Mouse (Mus musculus): ENCODE data around the gene Lbhd2. TPM values are rescaled to one million over a fixed set of nuclear protein-coding genes. Genes with fewer than 3 reads are reported as not detected.

Gene Lbhd2
- polyA plus RNA-seq, 1 experiment from 2014 or later, result 0.72 TPM

DNA sequence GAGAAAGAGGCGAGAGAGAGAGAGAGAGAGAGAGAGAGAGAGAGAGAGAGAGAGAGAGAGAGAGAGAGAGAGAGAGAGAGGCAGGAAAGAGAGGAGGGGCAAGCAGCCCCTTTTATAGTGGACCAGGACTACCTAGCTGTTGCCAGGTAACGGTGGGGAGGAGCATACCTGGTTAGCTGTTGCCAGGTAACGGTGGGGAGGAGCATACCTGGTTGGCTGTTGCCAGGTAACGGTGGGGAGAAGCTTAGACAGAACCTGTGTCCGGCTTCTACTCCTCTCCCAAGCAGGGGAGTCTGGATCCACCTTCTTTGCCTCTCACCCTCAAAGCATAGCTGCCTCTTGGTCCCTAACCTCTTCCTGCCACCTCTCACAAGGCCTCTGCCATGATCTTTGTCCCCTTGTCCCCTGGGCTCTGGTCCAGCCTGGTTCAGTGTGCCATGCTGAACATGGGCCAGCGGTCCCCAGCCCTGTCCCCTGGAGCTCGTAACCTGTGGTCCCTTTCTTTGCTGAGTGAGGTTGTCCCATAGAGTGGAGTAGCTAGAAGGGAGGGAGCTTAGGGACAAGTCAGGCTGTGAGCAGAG is 27.6 kb downstream of the Lbhd2 start:
- 24% methylated on average over 6 of the region's 7 CpGs for WGBS
- no peak overlapping the region for H3K9ac ChIP-seq
- peak; percentile 80 for ATAC-seq (ENCODE audit: low FRiP score)
- H3K9me3 ChIP-seq (ENCODE audit: control insufficient read depth, low read length), result no peaks in the 10 kb centered on the region
- H3K27me3 ChIP-seq (ENCODE audit: control insufficient read depth, insufficient read depth, low read length), result peaks cover 32% of the 10 kb centered on the region
- peak overlapping the region; percentile 67; the same call in 1 of the 2 replicates for H3K27ac ChIP-seq
- no peak overlapping the region for H3K4me3 ChIP-seq (replicated peaks; ENCODE audit: low read length)
- peak; percentile 55 for DNase-seq (ENCODE audit: low spot score)
- 0 out of 2 replicates have a peak overlapping the region, but pooled peaks have one; percentile 21 for H3K4me2 ChIP-seq (replicated peaks)
- no peaks in the 10 kb centered on the region for H3K36me3 ChIP-seq (replicated peaks; ENCODE audit: control insufficient read depth, insufficient read depth)
- peaks cover 21% of the 10 kb centered on the region; the same call in 1 of the 2 replicates for H3K4me1 ChIP-seq (replicated peaks; ENCODE audit: control insufficient read depth, insufficient read depth, low read length)

DNA sequence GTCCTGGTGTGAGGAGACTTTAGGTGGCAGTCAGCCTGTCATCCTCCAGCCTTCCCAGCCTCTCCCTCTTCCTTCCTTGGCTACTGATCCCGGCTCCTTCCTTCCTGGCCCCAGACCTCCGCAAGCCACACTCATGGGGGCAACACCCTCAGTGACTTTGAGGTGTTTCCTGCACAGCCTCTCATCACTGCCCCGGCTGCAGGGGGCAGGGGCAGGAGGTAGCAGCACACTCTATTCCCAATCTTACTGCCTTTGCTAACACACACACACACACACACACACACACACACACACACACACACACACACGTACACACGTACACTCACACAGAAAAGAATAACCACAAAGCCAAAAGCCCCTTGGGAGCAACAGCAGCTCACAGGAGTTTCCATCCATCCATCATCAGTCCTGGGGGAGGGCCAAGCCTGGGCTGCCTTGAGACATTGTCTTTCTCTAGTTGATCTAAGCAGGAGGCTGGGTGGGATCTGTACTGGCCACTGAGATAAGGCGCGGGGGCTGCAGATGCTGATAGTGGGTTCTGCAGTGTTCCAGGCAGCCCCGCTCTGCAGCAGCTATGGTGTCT is 28.2 kb downstream of the Lbhd2 start:
- H3K9me3 ChIP-seq (ENCODE audit: control insufficient read depth, low read length), result no peaks in the 10 kb centered on the region
- H3K27ac ChIP-seq, result peak overlapping the region; percentile 67; the same call in 1 of the 2 replicates
- H3K4me3 ChIP-seq (replicated peaks; ENCODE audit: low read length), result no peak overlapping the region
- no peak overlapping the region for H3K9ac ChIP-seq
- peaks cover 15% of the 10 kb centered on the region; the same call in 1 of the 2 replicates for H3K4me1 ChIP-seq (replicated peaks; ENCODE audit: control insufficient read depth, insufficient read depth, low read length)
- H3K27me3 ChIP-seq (ENCODE audit: control insufficient read depth, insufficient read depth, low read length), result peaks cover 29% of the 10 kb centered on the region
- no peaks in the 10 kb centered on the region for H3K36me3 ChIP-seq (replicated peaks; ENCODE audit: control insufficient read depth, insufficient read depth)
- no peak overlapping the region for H3K4me2 ChIP-seq (replicated peaks)
- WGBS, result 43% methylated on average over 8 of the region's 8 CpGs
- ATAC-seq (ENCODE audit: low FRiP score) (no peak), DNase-seq (ENCODE audit: low spot score) (no peak)

DNA sequence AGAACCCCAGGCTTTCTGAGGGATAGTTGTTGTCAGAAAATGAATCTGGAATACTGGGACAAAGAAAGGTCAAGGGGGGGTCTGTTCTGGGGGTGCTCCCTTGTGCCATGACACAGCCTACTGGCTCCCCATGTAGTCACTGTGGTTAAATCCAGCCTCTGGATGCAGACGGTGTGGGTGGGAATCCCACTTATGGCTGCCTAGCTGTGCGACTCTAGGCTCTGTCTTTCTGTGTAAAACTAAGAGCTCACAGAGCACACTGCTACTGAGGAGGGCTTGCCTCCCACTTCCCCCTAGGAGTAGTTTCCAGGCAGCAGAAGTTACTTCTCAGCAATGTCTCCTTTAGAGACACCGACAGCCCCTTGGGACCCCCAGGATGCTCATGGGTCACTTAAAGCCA is 29.6 kb downstream of the Lbhd2 start:
- Histone ChIP-seq H3K27ac (no peak overlapping the region), H3K36me3 (replicated peaks; ENCODE audit: control insufficient read depth, insufficient read depth) (no peaks in the 10 kb centered on the region), H3K4me2 (replicated peaks) (no peak overlapping the region), H3K4me3 (replicated peaks; ENCODE audit: low read length) (no peak overlapping the region), H3K9ac (no peak overlapping the region), H3K9me3 (ENCODE audit: control insufficient read depth, low read length) (no peaks in the 10 kb centered on the region), H3K4me1 (replicated peaks; ENCODE audit: control insufficient read depth, insufficient read depth, low read length) (peaks cover 12% of the 10 kb centered on the region; the same call in 1 of the 2 replicates), H3K27me3 (ENCODE audit: control insufficient read depth, insufficient read depth, low read length) (peaks cover 16% of the 10 kb centered on the region)
- DNase-seq (ENCODE audit: low spot score) (no peak), ATAC-seq (ENCODE audit: low FRiP score) (no peak)
- WGBS, result 89% methylated on average over 3 of the region's 3 CpGs

DNA sequence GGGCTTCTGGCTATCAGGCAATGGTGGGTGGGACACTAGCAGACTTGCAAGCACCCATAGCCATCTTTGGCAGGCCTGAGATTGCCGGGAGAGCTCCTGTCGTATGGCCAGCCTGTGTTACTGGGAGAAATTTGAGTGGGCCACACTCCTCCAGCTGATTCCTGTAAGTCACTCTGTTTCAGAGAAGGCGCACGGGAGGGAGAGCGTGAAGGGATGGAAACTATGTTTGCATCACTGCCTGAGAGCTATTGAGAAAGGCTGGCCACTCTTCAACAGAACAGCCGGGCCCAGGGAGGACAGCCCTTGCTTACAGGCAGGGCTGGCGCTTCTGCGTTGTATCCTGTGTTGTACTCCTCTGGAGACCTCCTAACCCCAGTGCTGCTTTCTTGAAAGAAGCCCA is 30.0 kb downstream of the Lbhd2 start:
- no peak overlapping the region for H3K9ac ChIP-seq
- H3K4me1 ChIP-seq (replicated peaks; ENCODE audit: control insufficient read depth, insufficient read depth, low read length), result peaks cover 12% of the 10 kb centered on the region; the same call in 1 of the 2 replicates
- H3K36me3 ChIP-seq (replicated peaks; ENCODE audit: control insufficient read depth, insufficient read depth), result no peaks in the 10 kb centered on the region
- ATAC-seq (ENCODE audit: low FRiP score) (no peak), DNase-seq (ENCODE audit: low spot score) (no peak)
- H3K4me3 ChIP-seq (replicated peaks; ENCODE audit: low read length), result no peak overlapping the region
- WGBS, result 75% methylated on average over 8 of the region's 8 CpGs
- no peak overlapping the region for H3K4me2 ChIP-seq (replicated peaks)
- no peaks in the 10 kb centered on the region for H3K9me3 ChIP-seq (ENCODE audit: control insufficient read depth, low read length)
- peaks cover 15% of the 10 kb centered on the region for H3K27me3 ChIP-seq (ENCODE audit: control insufficient read depth, insufficient read depth, low read length)
- no peak overlapping the region for H3K27ac ChIP-seq

DNA sequence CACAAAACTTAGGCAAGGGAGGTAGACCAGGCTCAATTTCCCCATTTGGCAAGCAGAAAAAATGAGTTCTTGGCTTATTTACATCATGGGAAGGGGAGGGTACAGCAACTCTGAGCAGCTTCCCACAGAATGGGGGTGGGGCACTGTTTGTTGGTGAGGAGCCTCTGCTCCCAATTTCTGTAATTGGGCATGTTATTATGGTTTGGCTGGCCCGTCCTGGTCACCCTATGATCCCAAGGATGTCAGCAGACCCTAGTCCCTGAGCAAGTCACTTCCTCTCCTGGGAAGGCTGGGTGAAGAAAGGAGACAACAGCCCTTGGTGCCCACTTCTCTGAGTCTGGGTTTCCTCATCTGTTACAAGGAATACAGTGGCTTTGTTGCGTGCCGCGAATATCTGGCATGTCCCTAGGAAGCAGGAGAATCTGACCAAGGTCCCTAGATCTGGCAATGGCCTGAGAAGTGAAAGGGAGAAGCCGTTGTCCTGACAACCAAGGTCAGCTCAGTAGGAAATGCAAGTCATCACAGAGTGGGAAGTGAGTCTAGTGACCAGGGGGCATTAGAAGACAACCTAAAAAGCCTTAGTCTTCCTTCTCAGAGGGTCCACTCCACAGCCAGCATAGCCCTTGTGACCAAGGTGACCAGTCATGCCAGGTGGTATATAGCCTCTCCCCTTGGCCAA is 30.8 kb downstream of the Lbhd2 start:
- Histone ChIP-seq H3K36me3 (replicated peaks; ENCODE audit: control insufficient read depth, insufficient read depth) (no peaks in the 10 kb centered on the region), H3K4me2 (replicated peaks) (no peak overlapping the region), H3K9ac (no peak overlapping the region), H3K4me3 (replicated peaks; ENCODE audit: low read length) (no peak overlapping the region), H3K4me1 (replicated peaks; ENCODE audit: control insufficient read depth, insufficient read depth, low read length) (peaks cover 12% of the 10 kb centered on the region; the same call in 1 of the 2 replicates), H3K9me3 (ENCODE audit: control insufficient read depth, low read length) (no peaks in the 10 kb centered on the region), H3K27me3 (ENCODE audit: control insufficient read depth, insufficient read depth, low read length) (peaks cover 20% of the 10 kb centered on the region), H3K27ac (no peak overlapping the region)
- DNase-seq (ENCODE audit: low spot score) (no peak), ATAC-seq (ENCODE audit: low FRiP score) (no peak)
- WGBS, result 80% methylated on average over 5 of the region's 5 CpGs

DNA sequence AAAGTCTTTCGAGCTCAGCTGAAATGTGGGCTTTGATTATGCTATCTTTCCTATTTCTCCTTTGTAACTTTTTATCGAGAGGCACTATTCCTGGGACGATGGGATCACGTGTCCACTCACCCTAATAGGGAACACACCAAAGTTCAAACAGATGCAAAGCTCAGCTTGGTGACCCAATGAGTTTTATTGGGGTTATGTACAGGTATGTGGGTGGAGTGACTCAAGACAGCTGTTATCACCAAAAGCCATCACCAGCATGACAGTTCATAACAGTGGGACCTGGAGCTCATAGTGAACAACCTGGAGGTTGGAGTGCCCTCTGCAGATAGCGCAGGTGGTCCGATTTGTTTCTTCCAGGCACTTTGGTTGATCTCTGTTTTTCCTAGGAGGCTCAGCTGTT is 32.2 kb downstream of the Lbhd2 start:
- ATAC-seq (ENCODE audit: low FRiP score) (no peak), DNase-seq (ENCODE audit: low spot score) (no peak)
- WGBS, result 87% methylated on average over 6 of the region's 6 CpGs
- no peak overlapping the region for H3K27ac ChIP-seq
- no peak overlapping the region for H3K4me2 ChIP-seq (replicated peaks)
- no peaks in the 10 kb centered on the region for H3K9me3 ChIP-seq (ENCODE audit: control insufficient read depth, low read length)
- H3K4me3 ChIP-seq (replicated peaks; ENCODE audit: low read length), result no peak overlapping the region
- peaks cover 28% of the 10 kb centered on the region for H3K27me3 ChIP-seq (ENCODE audit: control insufficient read depth, insufficient read depth, low read length)
- no peak overlapping the region for H3K9ac ChIP-seq
- H3K36me3 ChIP-seq (replicated peaks; ENCODE audit: control insufficient read depth, insufficient read depth), result no peaks in the 10 kb centered on the region
- peaks cover 12% of the 10 kb centered on the region for H3K4me1 ChIP-seq (replicated peaks; ENCODE audit: control insufficient read depth, insufficient read depth, low read length)

DNA sequence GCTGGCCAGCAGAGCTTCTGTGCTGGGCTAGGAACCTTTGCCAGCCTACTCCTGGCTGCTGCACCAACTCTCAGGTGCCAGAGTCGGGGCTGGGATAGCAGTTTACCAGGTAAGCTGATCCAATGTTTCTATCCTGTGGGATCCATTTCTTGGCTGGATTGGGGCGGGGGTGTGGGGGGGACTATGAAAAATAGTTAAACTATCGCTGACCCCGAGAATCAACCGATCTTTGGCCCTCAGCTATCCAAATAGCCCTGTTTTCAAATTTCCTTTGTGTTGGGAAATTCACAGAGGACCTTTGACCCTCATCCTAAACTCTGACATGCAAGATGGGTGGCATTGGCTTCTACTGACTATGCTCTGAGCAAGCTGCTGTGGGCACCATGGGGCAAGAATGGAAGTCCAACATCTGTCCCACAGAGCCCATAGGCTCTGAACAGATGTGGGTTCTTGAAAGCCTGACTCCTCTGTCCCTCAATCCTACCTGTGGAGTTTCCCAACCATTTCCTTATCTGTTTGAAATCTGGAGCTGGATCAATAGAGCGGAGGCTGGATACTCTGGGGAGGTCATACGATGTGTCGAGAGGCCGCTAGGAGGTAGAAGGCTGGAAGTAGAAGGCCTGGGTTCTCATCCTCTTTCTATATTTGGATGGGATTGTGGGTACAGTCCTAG is 34.2 kb downstream of the Lbhd2 start:
- Histone ChIP-seq H3K27ac (no peak overlapping the region), H3K9ac (no peak overlapping the region), H3K4me1 (replicated peaks; ENCODE audit: control insufficient read depth, insufficient read depth, low read length) (peaks cover 3% of the 10 kb centered on the region), H3K9me3 (ENCODE audit: control insufficient read depth, low read length) (no peaks in the 10 kb centered on the region), H3K4me3 (replicated peaks; ENCODE audit: low read length) (no peak overlapping the region), H3K36me3 (replicated peaks; ENCODE audit: control insufficient read depth, insufficient read depth) (no peaks in the 10 kb centered on the region), H3K4me2 (replicated peaks) (no peak overlapping the region), H3K27me3 (ENCODE audit: control insufficient read depth, insufficient read depth, low read length) (peaks cover 45% of the 10 kb centered on the region)
- ATAC-seq (ENCODE audit: low FRiP score) (no peak), DNase-seq (ENCODE audit: low spot score) (no peak)
- 94% methylated on average over 9 of the region's 9 CpGs for WGBS

DNA sequence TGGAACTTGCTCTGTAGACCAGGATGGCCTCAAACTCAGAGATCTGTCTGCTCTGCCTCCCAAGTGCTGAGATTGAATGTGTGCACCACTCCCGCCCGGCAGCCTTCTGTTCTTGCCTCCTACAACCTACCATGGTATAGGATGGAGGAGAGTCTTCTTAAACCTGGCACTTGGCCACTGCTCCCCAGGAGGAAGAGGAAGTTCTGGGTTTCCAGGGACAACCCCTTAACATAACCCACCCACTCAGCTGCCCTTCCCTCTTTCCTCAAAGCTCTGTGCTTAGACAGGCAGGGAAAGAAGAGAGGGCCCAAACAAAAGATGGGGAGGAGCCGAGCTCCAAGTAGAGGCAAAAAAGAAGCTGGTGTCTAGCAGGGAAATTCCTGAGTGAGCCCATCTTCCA is 34.9 kb downstream of the Lbhd2 start:
- Histone ChIP-seq H3K9me3 (ENCODE audit: control insufficient read depth, low read length) (no peaks in the 10 kb centered on the region), H3K36me3 (replicated peaks; ENCODE audit: control insufficient read depth, insufficient read depth) (no peaks in the 10 kb centered on the region), H3K27ac (no peak overlapping the region), H3K27me3 (ENCODE audit: control insufficient read depth, insufficient read depth, low read length) (peaks cover 52% of the 10 kb centered on the region), H3K4me1 (replicated peaks; ENCODE audit: control insufficient read depth, insufficient read depth, low read length) (peaks cover 5% of the 10 kb centered on the region), H3K4me3 (replicated peaks; ENCODE audit: low read length) (no peak overlapping the region), H3K4me2 (replicated peaks) (no peak overlapping the region), H3K9ac (no peak overlapping the region)
- DNase-seq (ENCODE audit: low spot score) (no peak), ATAC-seq (ENCODE audit: low FRiP score) (no peak)
- WGBS, result 44% methylated on average over 3 of the region's 3 CpGs

Measured in hindbrain, embryonic 14.5 days (tissue).